Mouse (Mus musculus): ENCODE data around the gene Astn2. TPM values are rescaled to one million over a fixed set of nuclear protein-coding genes. Genes with fewer than 3 reads are reported as not detected.

Astn2 gene
- polyA plus RNA-seq, 1 experiment from 2014 or later: 1.1 TPM

- Histone ChIP-seq H3K27ac (no peak overlapping the region), H3K9me3 (no peaks in the 10 kb centered on the region), H3K9ac (no peak overlapping the region), H3K4me3 (no peak overlapping the region), H3K4me2 (no peak overlapping the region), H3K4me1 (no peaks in the 10 kb centered on the region), H3K36me3 (no peaks in the 10 kb centered on the region), H3K27me3 (no peaks in the 10 kb centered on the region)
- ATAC-seq (ENCODE audit: insufficient number of reproducible peaks, insufficient read depth, low FRiP score, low TSS enrichment, low read depth): no peak
- 58% methylated on average over 9 of the region's 9 CpGs for WGBS
These were observed 373.0 kb downstream of the Astn2 start for GRCm38 (mm10) chr4:66031320-66031870.

GRCm38 (mm10) chr4:66029901-66030300 is 374.5 kb downstream of the Astn2 start:
- Histone ChIP-seq H3K4me3 (no peak overlapping the region), H3K27me3 (no peaks in the 10 kb centered on the region), H3K27ac (no peak overlapping the region), H3K4me1 (peaks cover 7% of the 10 kb centered on the region; the same call in 1 of the 2 replicates), H3K36me3 (no peaks in the 10 kb centered on the region), H3K9me3 (no peaks in the 10 kb centered on the region), H3K4me2 (no peak overlapping the region), H3K9ac (no peak overlapping the region)
- WGBS: 58% methylated on average over 4 of the region's 4 CpGs
- ATAC-seq (ENCODE audit: insufficient number of reproducible peaks, insufficient read depth, low FRiP score, low TSS enrichment, low read depth): no peak

DNA sequence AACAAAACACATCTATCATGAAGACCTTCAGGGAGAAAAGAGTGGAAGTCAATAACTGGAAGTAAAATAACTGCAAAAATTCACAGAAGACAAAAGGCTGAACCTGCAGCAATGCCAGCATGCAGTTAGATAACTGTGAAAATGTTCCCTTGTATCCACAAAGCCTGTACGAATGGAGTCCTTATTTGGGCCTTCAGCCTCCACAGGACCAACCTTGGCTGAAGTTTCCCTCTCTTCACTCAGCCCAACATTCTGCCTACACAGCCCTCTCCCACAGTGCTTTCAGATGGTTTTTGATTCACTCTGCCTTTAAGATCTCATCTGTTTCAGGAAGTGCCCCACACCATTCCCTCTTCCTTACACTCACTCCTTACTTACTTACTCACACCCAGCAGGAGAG is 376.5 kb downstream of the Astn2 start:
- WGBS: 83% methylated on average over 1 of the region's 1 CpGs
- Histone ChIP-seq H3K27me3 (no peaks in the 10 kb centered on the region), H3K4me3 (no peak overlapping the region), H3K4me1 (peaks cover 7% of the 10 kb centered on the region; the same call in 1 of the 2 replicates), H3K9me3 (no peaks in the 10 kb centered on the region), H3K9ac (no peak overlapping the region), H3K4me2 (no peak overlapping the region), H3K27ac (no peak overlapping the region), H3K36me3 (no peaks in the 10 kb centered on the region)
- no peak for ATAC-seq (ENCODE audit: insufficient number of reproducible peaks, insufficient read depth, low FRiP score, low TSS enrichment, low read depth)

DNA sequence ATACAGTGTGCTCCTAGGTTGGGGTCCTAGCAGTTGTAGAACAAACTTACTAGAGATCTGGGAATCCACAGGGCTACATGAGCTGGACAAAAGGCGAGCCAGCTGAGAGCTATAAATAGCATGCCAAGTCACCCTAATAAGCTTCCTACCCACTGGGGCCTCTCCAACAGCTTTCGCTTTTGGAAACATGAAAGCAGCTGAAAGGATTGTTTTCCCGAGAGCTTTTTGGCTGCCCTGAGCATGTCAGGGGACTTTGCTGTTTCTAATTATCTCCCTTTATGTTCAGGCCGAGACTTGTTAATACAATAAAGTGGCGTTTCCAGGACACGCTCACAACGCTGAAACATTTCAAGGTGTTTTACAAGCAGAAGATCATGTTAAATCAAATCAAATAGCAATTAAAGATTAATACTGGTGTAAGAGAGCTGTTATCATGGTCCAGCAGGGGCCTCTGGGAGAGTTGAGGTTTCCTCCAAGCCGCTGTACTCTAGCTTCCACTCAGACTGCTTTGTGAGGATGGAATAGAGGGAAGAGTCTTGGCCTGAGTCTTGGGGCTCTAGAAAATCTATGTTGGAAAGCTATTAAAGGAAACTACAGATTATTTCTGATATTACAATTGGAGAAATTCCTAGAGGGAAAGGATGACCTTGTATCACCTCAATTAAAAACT is 378.9 kb downstream of the Astn2 start:
- 0 out of 2 replicates have a peak overlapping the region, but pooled peaks have one; percentile 2 for H3K4me2 ChIP-seq
- no peak for ATAC-seq (ENCODE audit: insufficient number of reproducible peaks, insufficient read depth, low FRiP score, low TSS enrichment, low read depth)
- peak overlapping the region; percentile 40 for H3K27ac ChIP-seq
- no peak overlapping the region for H3K4me3 ChIP-seq
- H3K27me3 ChIP-seq: no peaks in the 10 kb centered on the region
- no peaks in the 10 kb centered on the region for H3K36me3 ChIP-seq
- H3K9ac ChIP-seq: no peak overlapping the region
- H3K9me3 ChIP-seq: no peaks in the 10 kb centered on the region
- WGBS: 5% methylated on average over 8 of the region's 8 CpGs
- peaks cover 7% of the 10 kb centered on the region; the same call in 1 of the 2 replicates for H3K4me1 ChIP-seq

DNA sequence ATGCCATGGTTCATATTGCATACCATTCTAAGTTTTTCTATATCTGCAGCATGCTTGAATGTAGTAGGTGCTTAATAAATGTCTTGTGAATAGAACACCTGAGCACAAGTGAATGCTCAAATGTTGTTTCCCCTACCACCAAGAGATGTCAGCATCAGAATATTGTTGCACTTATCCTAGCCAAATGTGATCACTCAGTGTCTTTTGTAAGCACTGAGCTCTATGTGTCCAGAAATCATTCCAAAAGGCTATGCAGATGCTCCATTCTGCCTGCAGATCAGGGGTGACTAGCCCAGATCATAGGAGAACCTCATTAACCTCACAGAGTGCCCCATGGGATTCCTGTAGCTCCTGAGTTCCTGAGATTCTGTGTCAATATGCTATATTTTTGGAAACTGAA is 401.5 kb downstream of the Astn2 start:
- no peak overlapping the region for H3K9ac ChIP-seq
- H3K4me2 ChIP-seq: no peak overlapping the region
- no peaks in the 10 kb centered on the region for H3K36me3 ChIP-seq
- H3K27me3 ChIP-seq: no peaks in the 10 kb centered on the region
- H3K4me3 ChIP-seq: no peak overlapping the region
- no peaks in the 10 kb centered on the region for H3K4me1 ChIP-seq
- ATAC-seq (ENCODE audit: insufficient number of reproducible peaks, insufficient read depth, low FRiP score, low TSS enrichment, low read depth): no peak
- H3K27ac ChIP-seq: no peak overlapping the region
- no peaks in the 10 kb centered on the region for H3K9me3 ChIP-seq

DNA sequence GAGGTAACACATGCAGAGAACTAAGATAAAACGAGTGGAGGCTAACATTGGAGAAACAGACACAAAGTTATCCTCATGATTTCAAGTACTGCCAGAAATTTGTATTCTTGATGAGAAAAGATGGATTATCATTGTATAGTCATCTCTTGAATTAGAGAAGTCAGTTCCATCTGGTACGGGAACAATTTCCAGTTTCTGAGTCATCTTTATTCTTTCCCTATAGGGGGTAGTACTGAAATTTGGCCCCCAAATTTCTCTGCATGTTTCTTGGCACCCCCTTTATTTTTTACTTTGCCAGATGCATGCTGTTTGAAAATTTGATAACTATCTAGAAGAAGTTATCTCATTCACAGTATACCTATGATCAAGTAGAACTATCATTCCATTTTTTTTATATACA is 420.8 kb downstream of the Astn2 start:
- Histone ChIP-seq H3K4me3 (no peak overlapping the region), H3K36me3 (no peaks in the 10 kb centered on the region), H3K27me3 (no peaks in the 10 kb centered on the region), H3K9me3 (no peaks in the 10 kb centered on the region), H3K4me2 (no peak overlapping the region), H3K9ac (no peak overlapping the region), H3K27ac (no peak overlapping the region), H3K4me1 (no peaks in the 10 kb centered on the region)
- WGBS: 89% methylated on average over 2 of the region's 2 CpGs
- no peak for ATAC-seq (ENCODE audit: insufficient number of reproducible peaks, insufficient read depth, low FRiP score, low TSS enrichment, low read depth)

DNA sequence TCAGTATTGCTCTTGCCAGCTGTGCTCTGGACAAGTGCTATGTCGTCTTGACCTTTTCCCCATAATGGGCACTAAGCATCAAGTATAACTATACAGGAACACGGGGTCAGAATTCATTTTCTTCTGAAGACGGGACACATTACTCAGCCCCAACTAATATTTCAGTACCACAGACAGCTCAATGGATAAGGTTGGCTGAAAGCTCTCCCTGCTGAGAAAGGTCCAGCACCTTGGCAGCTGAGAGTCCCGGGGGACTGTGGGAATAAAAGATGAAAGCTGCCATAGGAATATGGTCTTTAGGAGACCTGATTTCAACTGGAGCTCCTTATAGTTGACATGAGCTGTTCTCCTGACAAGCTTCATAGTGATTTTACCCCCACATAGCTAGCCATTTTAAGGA is 421.5 kb downstream of the Astn2 start:
- no peaks in the 10 kb centered on the region for H3K36me3 ChIP-seq
- H3K4me2 ChIP-seq: no peak overlapping the region
- H3K27me3 ChIP-seq: no peaks in the 10 kb centered on the region
- no peaks in the 10 kb centered on the region for H3K9me3 ChIP-seq
- no peak for ATAC-seq (ENCODE audit: insufficient number of reproducible peaks, insufficient read depth, low FRiP score, low TSS enrichment, low read depth)
- H3K9ac ChIP-seq: no peak overlapping the region
- H3K4me3 ChIP-seq: no peak overlapping the region
- H3K4me1 ChIP-seq: no peaks in the 10 kb centered on the region
- 56% methylated on average over 4 of the region's 4 CpGs for WGBS
- no peak overlapping the region for H3K27ac ChIP-seq

GRCm38 (mm10) chr4:65976251-65976650 is 428.2 kb downstream of the Astn2 start:
- no peak for ATAC-seq (ENCODE audit: insufficient number of reproducible peaks, insufficient read depth, low FRiP score, low TSS enrichment, low read depth)
- no peaks in the 10 kb centered on the region for H3K9me3 ChIP-seq

GRCm38 (mm10) chr4:65972395-65972794 is 432.0 kb downstream of the Astn2 start:
- no peak for ATAC-seq (ENCODE audit: insufficient number of reproducible peaks, insufficient read depth, low FRiP score, low TSS enrichment, low read depth)
- no peaks in the 10 kb centered on the region for H3K9me3 ChIP-seq
- H3K27ac ChIP-seq: no peak overlapping the region
- no peaks in the 10 kb centered on the region for H3K27me3 ChIP-seq
- H3K4me1 ChIP-seq: no peaks in the 10 kb centered on the region
- WGBS: 53% methylated on average over 1 of the region's 1 CpGs
- H3K4me2 ChIP-seq: no peak overlapping the region
- no peaks in the 10 kb centered on the region for H3K36me3 ChIP-seq
- H3K4me3 ChIP-seq: no peak overlapping the region
- H3K9ac ChIP-seq: no peak overlapping the region

More at GRCm38 (mm10) chr4:65976251-65976650, 428.2 kb downstream of the Astn2 start:
- Histone ChIP-seq H3K27ac (no peak overlapping the region), H3K4me1 (no peaks in the 10 kb centered on the region), H3K9ac (no peak overlapping the region), H3K36me3 (no peaks in the 10 kb centered on the region), H3K4me3 (no peak overlapping the region), H3K27me3 (no peaks in the 10 kb centered on the region), H3K4me2 (no peak overlapping the region)
- WGBS: 71% methylated on average over 3 of the region's 3 CpGs

GRCm38 (mm10) chr4:65969318-65969717 is 435.1 kb downstream of the Astn2 start:
- Histone ChIP-seq H3K27ac (no peak overlapping the region), H3K4me3 (no peak overlapping the region), H3K4me2 (no peak overlapping the region), H3K9me3 (no peaks in the 10 kb centered on the region), H3K4me1 (no peaks in the 10 kb centered on the region), H3K27me3 (no peaks in the 10 kb centered on the region), H3K36me3 (no peaks in the 10 kb centered on the region), H3K9ac (no peak overlapping the region)
- 64% methylated on average over 2 of the region's 2 CpGs for WGBS
- no peak for ATAC-seq (ENCODE audit: insufficient number of reproducible peaks, insufficient read depth, low FRiP score, low TSS enrichment, low read depth)

GRCm38 (mm10) chr4:65964604-65965003 is 439.8 kb downstream of the Astn2 start:
- H3K27ac ChIP-seq: no peak overlapping the region
- H3K9me3 ChIP-seq: no peaks in the 10 kb centered on the region
- no peaks in the 10 kb centered on the region for H3K4me1 ChIP-seq
- WGBS: 72% methylated on average over 3 of the region's 3 CpGs
- H3K4me2 ChIP-seq: no peak overlapping the region
- no peaks in the 10 kb centered on the region for H3K27me3 ChIP-seq
- no peak overlapping the region for H3K4me3 ChIP-seq
- no peak overlapping the region for H3K9ac ChIP-seq
- H3K36me3 ChIP-seq: no peaks in the 10 kb centered on the region
- no peak for ATAC-seq (ENCODE audit: insufficient number of reproducible peaks, insufficient read depth, low FRiP score, low TSS enrichment, low read depth)

DNA sequence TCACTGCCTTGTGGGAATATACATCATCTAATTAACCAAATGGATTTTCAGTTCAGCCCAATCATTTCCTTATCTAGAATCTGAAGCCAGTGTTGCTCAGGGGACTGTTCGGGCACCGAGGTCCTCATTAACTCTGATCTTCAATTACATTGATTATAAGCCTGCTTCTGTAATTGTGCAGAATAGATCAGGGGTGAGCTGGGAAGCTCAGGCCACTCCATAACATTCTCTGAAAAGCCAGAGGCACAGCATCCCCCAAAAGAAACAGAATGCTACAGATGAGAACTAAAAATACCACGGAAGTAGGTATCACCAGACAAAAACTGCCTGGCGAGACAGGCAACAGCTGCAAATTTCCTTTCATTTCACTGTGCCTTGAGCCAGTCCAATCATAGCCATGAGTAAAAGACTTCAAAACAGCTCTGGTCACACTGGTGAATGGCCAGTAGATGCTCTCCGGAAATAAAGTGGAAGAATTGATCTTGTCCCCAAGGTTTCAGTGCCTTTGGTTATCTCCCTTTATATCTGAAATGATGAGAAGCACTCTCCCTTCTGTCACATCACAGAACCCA is 445.1 kb downstream of the Astn2 start:
- H3K9me3 ChIP-seq: no peaks in the 10 kb centered on the region
- no peaks in the 10 kb centered on the region for H3K27me3 ChIP-seq
- no peak overlapping the region for H3K4me3 ChIP-seq
- ATAC-seq (ENCODE audit: insufficient number of reproducible peaks, insufficient read depth, low FRiP score, low TSS enrichment, low read depth): no peak
- no peak overlapping the region for H3K9ac ChIP-seq
- no peak overlapping the region for H3K27ac ChIP-seq
- H3K36me3 ChIP-seq: no peaks in the 10 kb centered on the region
- no peaks in the 10 kb centered on the region for H3K4me1 ChIP-seq
- WGBS: 61% methylated on average over 5 of the region's 5 CpGs
- H3K4me2 ChIP-seq: no peak overlapping the region

Measured in embryonic facial prominence, embryonic 13.5 days (tissue).